Mouse (Mus musculus): ENCODE measurements around the gene Nphp1. TPM values are rescaled to one million over a fixed set of nuclear protein-coding genes. Genes with fewer than 3 reads are reported as not detected.

Gene Nphp1
- 0.17 TPM for polyA plus RNA-seq (2017; shearing (Covaris generic))

GRCm38 (mm10) chr2:127788440-127789116 lies at the start of gene Nphp1:
Gene Nphp1 (minus strand): TSS chr2:127788897.

GRCm38 (mm10) chr2:127831401-127832102 lies 42.9 kb upstream of the Nphp1 start, which contains the start of gene Bub1:
Gene Bub1 (minus strand): TSS chr2:127831865.

GRCm38 (mm10) chr2:127791919-127792603 lies 3.4 kb upstream of the Nphp1 start, which contains the start of gene Mtln:
Gene Mtln (minus strand): TSS chr2:127792488.

GRCm38 (mm10) chr2:127729671-127730070 lies 59.0 kb downstream of the Nphp1 start, which contains the start of gene Mall:
Gene Mall (minus strand): TSS chr2:127729932.

Other genes with a start within 250 kb of the Nphp1 start
- not detected for gene Prom2, start 247.4 kb downstream of the Nphp1 start, polyA plus RNA-seq (2017; shearing (Covaris generic))
- 5.0 TPM for gene Zfp661, start 201.8 kb downstream of the Nphp1 start, polyA plus RNA-seq (2017; shearing (Covaris generic))
- 166 TPM for gene Mrps5, start 201.7 kb downstream of the Nphp1 start, polyA plus RNA-seq (2017; shearing (Covaris generic))
- not detected for gene Mal, start 132.2 kb downstream of the Nphp1 start, polyA plus RNA-seq (2017; shearing (Covaris generic))
- not detected for gene Mall, start 59.0 kb downstream of the Nphp1 start, polyA plus RNA-seq (2017; shearing (Covaris generic))
- gene Mtln, start 3.6 kb upstream of the Nphp1 start, polyA plus RNA-seq (2017; shearing (Covaris generic)) = 42.8 TPM
- gene Bub1, start 43.0 kb upstream of the Nphp1 start, polyA plus RNA-seq (2017; shearing (Covaris generic)) = 1.6 TPM
- 1.9 TPM for gene Acoxl, start 50.0 kb upstream of the Nphp1 start, polyA plus RNA-seq (2017; shearing (Covaris generic))